Mouse (Mus musculus): ENCODE measurements at regions not wholly inside any gene's neighbourhood (a gene's known extent, or its start where the extent isn't known, plus 50 kb on each side); places are given as distances from the start of the nearest gene placed in this dataset.
A peak's percentile ranks its signal among the peaks of the same experiment; 100 is the strongest.

GRCm38 (mm10) chr3:135990814-135991454, 165.9 kb downstream of the Slc39a8 start:
- peaks cover 6% of the 10 kb centered on the region; the same call in 1 of the 2 replicates for H3K4me1 ChIP-seq (ENCODE audit: insufficient read depth)
- no peak for TF ChIP-seq CTCF (IDR thresholded peaks at IDR 0.05; ENCODE audit: low read depth)
- no peaks in the 10 kb centered on the region for H3K27me3 ChIP-seq (ENCODE audit: insufficient read depth, low read length)
- no peak overlapping the region for H3K27ac ChIP-seq (ENCODE audit: low read depth, low read length)
- H3K36me3 ChIP-seq (ENCODE audit: insufficient read depth), result no peaks in the 10 kb centered on the region
- H3K4me2 ChIP-seq (ENCODE audit: low read depth), result no peak overlapping the region
- whole genome bisulfite sequencing, result 37% methylated on average over 7 of the region's 7 CpGs
- ATAC-seq (no peak), DNase-seq (peak; percentile 29)
- H3K9ac ChIP-seq, result no peak overlapping the region
- H3K9me3 ChIP-seq (ENCODE audit: low read length), result no peaks in the 10 kb centered on the region
- H3K4me3 ChIP-seq (ENCODE audit: low read depth, low read length), result no peak overlapping the region

DNA sequence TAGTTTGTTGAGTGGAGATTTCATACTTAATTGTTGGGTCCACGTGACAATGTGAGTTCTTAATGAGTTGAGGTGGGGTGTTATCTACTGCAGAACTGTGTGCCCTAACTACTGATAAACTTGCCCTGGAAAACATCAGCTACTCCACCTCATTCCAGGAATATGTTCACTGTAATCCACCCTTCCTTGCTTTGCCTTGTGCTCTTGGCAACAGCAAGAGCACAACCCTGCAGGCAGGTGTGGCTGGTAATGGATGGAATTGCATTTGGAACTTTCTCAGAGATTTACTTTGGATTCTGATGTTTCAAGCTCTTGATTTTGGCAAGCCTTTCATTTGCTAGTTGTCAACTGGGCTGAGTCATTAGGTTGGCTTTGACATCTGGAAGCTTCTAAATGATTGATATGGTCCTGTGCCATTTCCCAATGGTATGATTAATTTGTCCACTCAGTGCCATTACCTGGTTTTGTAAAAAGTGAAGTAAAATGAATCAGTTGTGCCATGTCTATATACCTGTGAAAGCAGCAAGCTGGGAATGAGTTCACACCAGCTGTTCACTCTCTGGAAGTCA, 175.6 kb downstream of the Slc39a8 start:
- H3K9me3 ChIP-seq (ENCODE audit: low read length), result no peaks in the 10 kb centered on the region
- no peak overlapping the region for H3K4me2 ChIP-seq (ENCODE audit: low read depth)
- ATAC-seq, result no peak
- no peak for DNase-seq
- H3K9ac ChIP-seq, result no peak overlapping the region
- TF ChIP-seq CTCF (IDR thresholded peaks at IDR 0.05; ENCODE audit: low read depth), result no peak
- H3K4me3 ChIP-seq (ENCODE audit: low read depth, low read length), result no peak overlapping the region
- 74% methylated on average over 1 of the region's 1 CpGs for WGBS
- H3K36me3 ChIP-seq (ENCODE audit: insufficient read depth), result no peaks in the 10 kb centered on the region
- H3K27me3 ChIP-seq (ENCODE audit: insufficient read depth, low read length), result no peaks in the 10 kb centered on the region
- H3K4me1 ChIP-seq (ENCODE audit: insufficient read depth), result no peaks in the 10 kb centered on the region
- H3K27ac ChIP-seq (ENCODE audit: low read depth, low read length), result no peak overlapping the region

All from forebrain, postnatal 0 days (tissue).